Mouse (Mus musculus) naive thymus-derived CD4-positive, alpha-beta T cell, adult 5 months (primary cell): ENCODE data around the gene Tsg101. TPM values are rescaled to one million over a fixed set of nuclear protein-coding genes. Genes with fewer than 3 reads are reported as not detected.

ENCODE experiments used
- polyA plus RNA-seq: library from polyadenylated mRNA; unstranded; fragments of 100-300 nt; shearing (Covaris generic); gene quantifications from one replicate; pipeline ENCODE4 v1.2.1, GENCODE M21; 2017

The Tsg101 gene
- polyA plus RNA-seq, result 96.4 TPM

DNA sequence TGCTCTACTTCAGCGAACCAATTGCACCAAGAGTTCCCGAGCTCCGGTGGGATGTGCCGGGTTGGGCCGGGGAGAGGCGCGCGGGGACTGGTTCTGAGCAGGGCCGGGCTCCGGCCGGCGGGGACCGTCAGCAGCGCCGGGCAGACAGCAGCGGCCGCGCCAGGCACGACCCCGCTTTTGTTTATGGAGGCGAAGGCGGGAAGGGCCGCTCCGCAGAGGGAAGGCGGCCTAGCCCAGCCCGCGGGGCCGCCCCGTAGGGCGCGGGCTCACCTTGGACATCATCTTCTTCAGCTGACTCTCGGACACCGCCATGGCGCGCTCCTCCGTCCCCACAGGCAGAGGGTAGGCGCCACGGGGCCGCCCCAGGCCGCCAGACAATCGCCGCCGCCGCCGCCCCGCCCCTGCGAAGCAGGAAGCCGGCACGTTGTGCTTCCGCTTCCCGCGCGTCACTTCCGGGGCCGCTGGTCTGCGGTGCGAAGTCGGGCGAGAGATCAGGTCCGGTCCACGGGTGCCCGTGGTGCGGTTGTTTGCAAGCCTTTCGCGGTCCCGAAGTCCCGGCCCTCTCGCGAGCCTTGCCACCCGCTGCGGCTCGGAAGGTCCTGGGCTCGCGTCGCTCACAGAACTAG lies at the start of gene Tsg101:
Gene Tsg101, minus strand, starts transcription at position 419 of the 626 bp plus-strand sequence.

GRCm38 (mm10) chr7:46957831-46958691 lies 38.3 kb upstream of the Tsg101 start, which contains the start of gene Uevld:
Gene Uevld (minus strand): TSS chr7:46958527.

DNA sequence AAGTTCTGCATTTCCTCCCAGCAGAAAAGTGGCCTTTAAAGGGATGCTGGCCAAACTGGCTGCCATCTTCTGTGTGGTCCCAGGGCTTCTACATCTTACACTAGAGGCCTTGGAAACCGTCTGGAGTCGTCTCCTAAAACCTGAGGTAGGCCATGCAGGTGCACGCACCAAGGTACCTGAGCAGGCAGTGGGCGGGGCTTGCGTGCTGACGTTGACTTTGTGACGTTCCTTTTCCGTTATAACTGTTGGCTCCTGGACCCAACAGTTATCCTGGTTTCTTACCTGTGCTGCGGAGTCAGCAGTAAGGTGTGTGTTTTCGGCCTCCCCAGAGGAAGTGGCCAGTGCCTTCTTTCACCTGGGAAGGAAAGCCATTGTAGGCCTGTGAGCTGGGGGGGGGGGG lies 58.8 kb downstream of the Tsg101 start, which contains the start of gene Ldhc:
Gene Ldhc, plus strand, starts transcription at position 208 of the 400 bp plus-strand sequence.

GRCm38 (mm10) chr7:46840787-46841525 lies 78.8 kb downstream of the Tsg101 start, which contains the start of gene Ldha:
Gene Ldha (plus strand): TSS chr7:46841475.

Other genes starting within 250 kb of the Tsg101 start
- gene Tph1, start 247.4 kb downstream of the Tsg101 start, polyA plus RNA-seq, result not detected
- 11.6 TPM for gene Saal1, start 209.3 kb downstream of the Tsg101 start, polyA plus RNA-seq
- not detected for gene Saa3, start 204.3 kb downstream of the Tsg101 start, polyA plus RNA-seq
- not detected for gene Saa4, start 187.4 kb downstream of the Tsg101 start, polyA plus RNA-seq
- not detected for gene Saa1, start 177.0 kb downstream of the Tsg101 start, polyA plus RNA-seq
- not detected for gene Saa2, start 168.2 kb downstream of the Tsg101 start, polyA plus RNA-seq
- 48.7 TPM for gene Hps5, start 123.9 kb downstream of the Tsg101 start, polyA plus RNA-seq
- 56.7 TPM for gene Gtf2h1, start 123.9 kb downstream of the Tsg101 start, polyA plus RNA-seq
- gene Ldha, start 78.5 kb downstream of the Tsg101 start, polyA plus RNA-seq, result 938 TPM
- not detected for gene Ldhc, start 58.8 kb downstream of the Tsg101 start, polyA plus RNA-seq
- 6.1 TPM for gene Uevld, start 38.6 kb upstream of the Tsg101 start, polyA plus RNA-seq
- not detected for gene Gm9999, start 63.6 kb upstream of the Tsg101 start, polyA plus RNA-seq
- 74.5 TPM for gene Spty2d1, start 88.4 kb upstream of the Tsg101 start, polyA plus RNA-seq
- 6.7 TPM for gene Tmem86a, start 130.6 kb upstream of the Tsg101 start, polyA plus RNA-seq
- not detected for gene Ptpn5, start 213.7 kb upstream of the Tsg101 start, polyA plus RNA-seq